Mouse (Mus musculus): ENCODE measurements around the gene Cpm. TPM values are rescaled to one million over a fixed set of nuclear protein-coding genes. Genes with fewer than 3 reads are reported as not detected.

Cpm gene
- polyA plus RNA-seq, 1 experiment from 2014 or later: 3.7 TPM

DNA sequence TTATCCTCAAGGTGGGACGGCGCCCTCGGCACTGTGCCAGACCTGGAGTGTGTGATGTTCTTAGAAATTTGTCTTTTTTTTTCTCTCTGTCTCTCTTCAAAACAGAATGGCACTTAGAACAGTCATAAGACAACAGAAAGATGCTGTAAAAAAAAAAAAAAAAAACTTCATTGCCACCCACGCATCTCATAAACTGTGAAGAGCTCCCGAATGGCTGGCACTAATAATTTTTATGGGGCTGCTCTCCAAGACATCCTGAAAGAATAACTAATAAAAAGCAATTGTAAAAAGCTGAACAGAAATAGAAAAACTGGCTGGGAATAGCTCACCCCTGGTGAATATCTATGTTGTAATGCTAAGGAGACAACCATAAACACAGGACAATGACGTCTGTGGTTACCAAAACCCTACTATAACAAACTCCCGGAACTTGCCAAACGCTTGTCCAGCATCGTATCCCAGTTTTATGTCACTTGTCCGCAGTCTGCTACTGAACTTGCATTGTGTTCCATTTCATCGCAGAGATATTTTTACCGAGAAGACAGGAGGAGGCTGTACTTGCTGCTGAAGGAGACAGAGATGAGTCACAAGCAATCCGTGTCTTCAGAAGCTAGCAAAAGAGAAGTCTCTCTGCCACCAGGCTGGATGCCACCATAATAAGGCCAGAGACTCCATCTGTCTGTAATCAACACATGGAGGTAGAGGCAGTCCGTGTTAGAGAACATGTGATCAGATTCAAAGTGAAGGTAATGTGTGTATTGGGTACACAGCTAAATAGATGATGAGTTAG lies 25.3 kb upstream of the Cpm start:
- H3K36me3 ChIP-seq: no peaks in the 10 kb centered on the region
- no peaks in the 10 kb centered on the region for H3K9me3 ChIP-seq
- H3K27ac ChIP-seq (replicated peaks): no peak overlapping the region
- no peak overlapping the region for H3K4me3 ChIP-seq
- no peak overlapping the region for H3K9ac ChIP-seq (replicated peaks)
- WGBS: 95% methylated on average over 14 of the region's 14 CpGs
- no peaks in the 10 kb centered on the region for H3K4me1 ChIP-seq
- no peak for ATAC-seq (ENCODE audit: low FRiP score, low read depth)
- H3K27me3 ChIP-seq: no peaks in the 10 kb centered on the region
- no peak overlapping the region for H3K4me2 ChIP-seq (replicated peaks)

DNA sequence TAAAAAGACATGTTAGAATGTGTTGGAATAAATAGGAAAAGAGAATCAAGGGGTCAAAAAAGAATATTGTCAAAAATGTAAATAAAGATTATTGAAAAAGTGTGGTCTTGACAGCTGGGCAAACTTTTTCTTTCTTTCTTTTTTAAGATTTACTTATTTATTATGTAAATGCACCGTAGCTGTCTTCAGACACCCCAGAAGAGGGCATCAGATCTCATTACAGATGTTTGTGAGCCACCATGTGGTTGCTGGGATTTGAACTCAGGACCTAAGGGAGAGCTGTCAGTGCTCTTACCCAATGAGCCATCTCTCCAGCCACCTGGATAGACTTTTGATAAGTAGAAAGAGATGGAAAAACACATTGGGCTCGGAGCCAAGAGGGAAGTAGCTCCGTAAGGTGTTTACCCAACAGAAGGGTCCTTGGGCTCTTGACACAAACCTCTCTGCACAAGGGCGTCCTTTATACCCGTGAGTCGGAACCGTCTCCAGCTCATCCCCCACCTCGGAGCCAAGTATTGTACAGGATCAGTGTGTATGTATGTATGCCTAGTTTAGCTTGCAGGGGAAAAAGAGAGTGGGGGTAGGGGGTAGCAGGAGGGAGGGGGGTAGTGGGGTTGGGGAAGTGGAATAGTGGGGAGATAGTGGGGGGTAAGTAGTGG lies 24.5 kb upstream of the Cpm start:
- WGBS: 84% methylated on average over 8 of the region's 8 CpGs
- H3K9ac ChIP-seq (replicated peaks): no peak overlapping the region
- no peak overlapping the region for H3K27ac ChIP-seq (replicated peaks)
- no peak overlapping the region for H3K4me3 ChIP-seq
- H3K27me3 ChIP-seq: no peaks in the 10 kb centered on the region
- H3K4me1 ChIP-seq: no peaks in the 10 kb centered on the region
- no peaks in the 10 kb centered on the region for H3K36me3 ChIP-seq
- ATAC-seq (ENCODE audit: low FRiP score, low read depth): no peak
- no peak overlapping the region for H3K4me2 ChIP-seq (replicated peaks)
- H3K9me3 ChIP-seq: no peaks in the 10 kb centered on the region

DNA sequence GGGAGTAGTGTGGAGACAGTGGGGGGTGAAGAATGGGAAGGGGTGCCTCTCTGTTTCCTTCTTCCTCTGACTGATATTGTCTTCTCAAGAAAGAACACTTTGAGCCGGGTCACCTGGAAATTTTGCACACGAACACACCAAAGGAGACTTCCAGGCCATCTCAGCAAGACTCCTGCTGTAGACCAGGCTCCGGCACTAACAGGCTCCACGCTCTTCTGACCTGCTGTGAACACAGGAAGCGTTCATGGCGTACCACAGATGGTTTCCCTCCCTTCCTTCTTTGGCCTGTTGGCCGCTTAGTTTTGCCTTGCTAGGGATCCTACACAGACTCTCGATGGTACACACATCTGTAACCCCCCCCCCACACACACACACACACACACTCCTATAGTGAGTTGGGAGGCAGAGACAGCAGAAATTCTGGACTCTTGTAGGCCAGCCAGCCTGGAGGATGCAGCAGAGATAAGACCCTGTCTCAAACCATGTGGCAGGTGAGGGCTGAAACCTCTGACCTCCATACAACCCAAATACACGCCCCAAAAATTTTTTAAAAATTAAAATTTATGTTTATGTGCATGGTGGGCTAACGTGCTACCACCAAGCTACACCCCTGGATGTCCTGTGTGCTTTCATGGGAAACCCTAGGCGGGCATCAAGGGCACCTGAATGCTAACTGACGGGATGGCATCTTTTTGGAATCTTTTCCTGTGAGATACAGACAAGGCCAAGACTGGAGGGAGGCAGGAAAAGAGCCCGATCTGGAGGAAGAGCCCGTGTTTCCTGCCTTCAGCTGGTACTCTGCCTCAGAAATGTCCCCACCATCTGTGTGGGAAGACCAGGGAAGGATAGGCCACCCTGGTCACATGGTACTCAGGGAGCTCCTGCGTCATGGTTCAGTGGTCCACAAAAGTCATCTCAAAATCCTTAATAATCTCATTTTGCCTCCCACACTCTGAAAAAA lies 23.7 kb upstream of the Cpm start:
- no peak for ATAC-seq (ENCODE audit: low FRiP score, low read depth)
- no peaks in the 10 kb centered on the region for H3K27me3 ChIP-seq
- no peak overlapping the region for H3K4me2 ChIP-seq (replicated peaks)
- 85% methylated on average over 15 of the region's 15 CpGs for WGBS
- H3K36me3 ChIP-seq: no peaks in the 10 kb centered on the region
- no peak overlapping the region for H3K9ac ChIP-seq (replicated peaks)
- H3K4me1 ChIP-seq: no peaks in the 10 kb centered on the region
- no peak overlapping the region for H3K4me3 ChIP-seq
- H3K27ac ChIP-seq (replicated peaks): no peak overlapping the region
- no peaks in the 10 kb centered on the region for H3K9me3 ChIP-seq

DNA sequence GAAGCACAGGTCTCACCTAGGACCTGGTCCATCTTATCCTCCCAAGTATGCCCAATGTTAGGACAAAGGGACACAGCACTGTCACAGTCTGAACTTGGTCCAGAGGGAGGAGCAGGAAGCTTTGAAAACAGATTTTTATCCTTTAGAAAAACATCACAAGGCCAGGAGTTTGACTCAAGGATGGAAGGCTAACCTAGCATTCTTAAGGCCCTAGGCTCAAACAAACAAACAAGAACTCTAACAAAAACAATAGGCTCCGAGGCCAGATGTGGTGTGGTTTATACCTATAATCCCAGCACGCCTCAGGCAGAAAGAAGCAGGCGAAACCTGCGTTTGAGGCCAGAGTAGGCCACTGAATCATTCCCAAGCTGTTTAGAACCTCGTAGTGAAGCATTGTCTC lies 22.9 kb upstream of the Cpm start:
- 87% methylated on average over 5 of the region's 5 CpGs for WGBS
- no peak overlapping the region for H3K4me3 ChIP-seq
- H3K4me1 ChIP-seq: no peaks in the 10 kb centered on the region
- H3K9ac ChIP-seq (replicated peaks): no peak overlapping the region
- no peak overlapping the region for H3K27ac ChIP-seq (replicated peaks)
- no peaks in the 10 kb centered on the region for H3K27me3 ChIP-seq
- H3K36me3 ChIP-seq: no peaks in the 10 kb centered on the region
- H3K4me2 ChIP-seq (replicated peaks): no peak overlapping the region
- no peak for ATAC-seq (ENCODE audit: low FRiP score, low read depth)
- H3K9me3 ChIP-seq: no peaks in the 10 kb centered on the region

DNA sequence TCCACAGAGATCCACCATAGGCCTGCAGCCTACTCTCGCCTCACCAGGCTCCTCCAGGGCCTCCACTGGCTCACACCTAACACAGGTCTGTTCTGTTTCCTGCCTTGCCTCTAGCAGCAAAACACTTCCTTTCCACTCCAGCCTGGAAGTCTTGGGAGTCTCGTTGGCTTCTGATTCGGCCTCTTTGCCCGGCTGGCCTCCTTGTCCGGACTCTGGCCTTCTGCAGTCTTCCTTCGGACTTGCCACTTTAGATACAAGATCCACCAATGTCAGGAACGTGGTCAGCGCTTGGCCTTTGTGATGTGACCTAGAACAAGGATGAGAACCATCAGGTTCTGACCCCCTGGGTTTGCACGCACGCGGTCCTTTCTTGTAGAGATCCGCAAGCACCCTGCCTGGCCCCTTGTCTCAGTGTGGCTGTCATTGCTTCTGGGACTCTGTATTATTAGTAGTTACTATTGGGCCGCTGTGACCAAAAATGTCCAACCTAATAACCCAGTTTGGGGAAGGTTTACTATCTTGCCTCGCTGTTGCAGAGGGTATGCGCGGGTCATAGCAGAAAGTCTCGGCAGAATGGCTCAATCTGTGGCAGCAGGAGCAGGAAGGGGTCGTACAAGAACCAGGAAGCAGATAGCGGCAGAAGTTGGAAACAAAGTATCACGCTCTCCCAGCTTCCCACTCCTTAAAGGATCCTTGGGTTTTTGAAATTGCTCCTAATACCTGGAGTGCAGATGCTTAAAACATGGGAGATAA lies 22.1 kb upstream of the Cpm start:
- WGBS: 96% methylated on average over 20 of the region's 20 CpGs
- no peaks in the 10 kb centered on the region for H3K4me1 ChIP-seq
- no peak overlapping the region for H3K4me3 ChIP-seq
- H3K27me3 ChIP-seq: no peaks in the 10 kb centered on the region
- H3K9me3 ChIP-seq: no peaks in the 10 kb centered on the region
- no peaks in the 10 kb centered on the region for H3K36me3 ChIP-seq
- H3K9ac ChIP-seq (replicated peaks): no peak overlapping the region
- no peak for ATAC-seq (ENCODE audit: low FRiP score, low read depth)
- no peak overlapping the region for H3K4me2 ChIP-seq (replicated peaks)
- no peak overlapping the region for H3K27ac ChIP-seq (replicated peaks)

DNA sequence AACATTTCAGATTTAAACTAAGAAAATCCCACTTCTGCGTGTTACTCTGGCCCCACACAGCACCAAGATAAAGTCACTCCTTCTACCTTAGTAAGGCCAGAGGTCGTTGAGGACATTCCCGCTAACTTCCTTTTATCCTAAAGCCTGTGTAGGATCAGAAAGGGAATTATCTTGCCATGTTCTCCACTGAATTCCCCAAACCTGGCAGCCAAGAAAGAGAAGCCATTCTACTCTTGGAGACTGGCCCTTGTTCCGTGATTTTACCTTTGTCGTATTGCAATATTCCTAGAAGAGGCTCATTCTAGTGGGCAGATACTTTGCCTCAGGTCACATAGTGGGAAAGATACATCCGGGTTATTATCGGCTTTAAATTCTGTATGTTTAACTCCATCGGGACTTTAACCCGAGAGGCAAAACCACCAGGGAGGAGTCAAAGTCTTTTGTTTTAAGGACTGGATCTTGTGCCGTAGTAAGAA lies 21.5 kb upstream of the Cpm start:
- no peak overlapping the region for H3K27ac ChIP-seq (replicated peaks)
- no peak overlapping the region for H3K4me2 ChIP-seq (replicated peaks)
- no peak overlapping the region for H3K9ac ChIP-seq (replicated peaks)
- H3K27me3 ChIP-seq: no peaks in the 10 kb centered on the region
- no peak for ATAC-seq (ENCODE audit: low FRiP score, low read depth)
- no peaks in the 10 kb centered on the region for H3K9me3 ChIP-seq
- no peaks in the 10 kb centered on the region for H3K36me3 ChIP-seq
- no peak overlapping the region for H3K4me3 ChIP-seq
- WGBS: 92% methylated on average over 10 of the region's 10 CpGs
- no peaks in the 10 kb centered on the region for H3K4me1 ChIP-seq

DNA sequence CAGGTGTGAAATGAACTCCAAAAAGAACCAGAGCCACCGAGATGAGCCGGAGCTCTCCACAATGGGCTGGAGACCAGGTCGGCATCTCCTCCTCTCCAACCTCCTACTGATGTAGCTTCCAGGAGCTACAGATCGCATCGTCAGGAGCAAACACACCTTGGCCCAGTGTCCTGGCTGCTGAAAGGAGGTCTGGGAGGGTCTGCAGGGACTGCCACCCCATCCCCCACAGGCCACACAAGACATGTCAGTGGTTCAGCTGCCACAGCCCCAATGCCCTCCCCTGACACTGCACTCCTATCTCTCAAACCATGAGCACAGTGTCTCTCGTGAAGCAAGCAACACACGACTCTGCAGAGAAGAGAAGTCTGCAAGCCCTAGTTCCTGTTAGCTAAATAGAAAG lies 20.8 kb upstream of the Cpm start:
- H3K27me3 ChIP-seq: no peaks in the 10 kb centered on the region
- no peak overlapping the region for H3K4me3 ChIP-seq
- no peak overlapping the region for H3K9ac ChIP-seq (replicated peaks)
- no peaks in the 10 kb centered on the region for H3K36me3 ChIP-seq
- WGBS: 96% methylated on average over 7 of the region's 7 CpGs
- H3K4me2 ChIP-seq (replicated peaks): no peak overlapping the region
- no peak overlapping the region for H3K27ac ChIP-seq (replicated peaks)
- no peaks in the 10 kb centered on the region for H3K9me3 ChIP-seq
- H3K4me1 ChIP-seq: no peaks in the 10 kb centered on the region
- ATAC-seq (ENCODE audit: low FRiP score, low read depth): no peak

DNA sequence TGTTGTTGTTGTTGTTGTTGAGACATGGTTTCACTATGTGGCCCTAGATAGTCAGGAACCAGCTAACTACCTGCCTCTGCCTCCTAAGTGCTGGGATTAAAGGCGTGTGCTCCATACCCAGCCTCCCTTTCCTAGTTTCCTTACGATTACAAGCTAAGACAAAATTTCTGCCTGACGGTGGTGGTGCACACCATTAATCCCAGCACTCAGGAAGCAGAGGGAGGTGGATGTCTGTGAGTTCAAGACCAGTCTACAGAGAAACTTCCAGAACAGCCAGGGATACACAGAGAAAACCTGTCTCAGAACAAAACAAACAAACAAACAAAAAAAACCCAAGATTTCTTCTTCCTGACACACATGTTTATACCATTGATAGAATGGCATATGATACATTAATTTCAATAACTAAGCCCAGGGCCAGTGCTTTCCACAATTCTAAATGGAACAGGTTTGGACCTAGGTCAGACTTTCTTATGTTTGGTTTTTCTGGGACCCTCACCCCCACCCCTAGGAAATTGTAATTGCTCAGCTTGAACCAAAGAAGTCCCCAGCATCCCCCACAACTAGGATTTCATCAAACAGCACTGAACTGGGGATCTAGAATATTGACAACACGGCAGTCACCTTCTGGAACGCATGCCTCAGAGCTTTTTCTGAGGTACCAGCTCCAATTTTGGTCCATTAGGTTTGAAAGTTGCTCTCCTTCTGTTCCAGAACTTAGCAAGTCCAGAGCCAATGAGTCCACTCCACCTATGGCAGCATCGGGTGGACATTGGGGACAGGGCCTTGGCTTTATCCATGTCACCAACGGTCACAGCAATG lies 20.1 kb upstream of the Cpm start:
- Histone ChIP-seq H3K4me2 (replicated peaks) (no peak overlapping the region), H3K27ac (replicated peaks) (no peak overlapping the region), H3K9me3 (no peaks in the 10 kb centered on the region), H3K4me3 (no peak overlapping the region), H3K9ac (replicated peaks) (no peak overlapping the region), H3K36me3 (no peaks in the 10 kb centered on the region), H3K4me1 (no peaks in the 10 kb centered on the region), H3K27me3 (no peaks in the 10 kb centered on the region)
- WGBS: 85% methylated on average over 7 of the region's 7 CpGs
- no peak for ATAC-seq (ENCODE audit: low FRiP score, low read depth)

DNA sequence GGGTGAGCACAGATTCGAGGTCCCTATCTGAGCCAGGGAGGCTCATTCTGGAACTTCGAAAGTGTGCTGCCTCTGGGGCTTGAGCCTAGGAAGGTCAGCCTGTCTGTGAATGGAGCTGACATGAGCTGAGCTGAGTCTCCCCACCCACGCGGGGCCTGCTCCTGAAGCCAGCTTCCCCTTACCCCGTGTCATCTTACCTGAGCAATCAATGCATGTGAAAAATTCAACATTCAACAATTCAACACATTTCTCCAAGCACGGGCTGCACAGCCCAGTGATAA lies 19.6 kb upstream of the Cpm start:
- no peaks in the 10 kb centered on the region for H3K36me3 ChIP-seq
- H3K9me3 ChIP-seq: no peaks in the 10 kb centered on the region
- H3K4me1 ChIP-seq: no peaks in the 10 kb centered on the region
- no peaks in the 10 kb centered on the region for H3K27me3 ChIP-seq
- H3K4me3 ChIP-seq: no peak overlapping the region
- 92% methylated on average over 6 of the region's 6 CpGs for WGBS
- no peak overlapping the region for H3K9ac ChIP-seq (replicated peaks)
- H3K27ac ChIP-seq (replicated peaks): no peak overlapping the region
- no peak for ATAC-seq (ENCODE audit: low FRiP score, low read depth)
- no peak overlapping the region for H3K4me2 ChIP-seq (replicated peaks)

DNA sequence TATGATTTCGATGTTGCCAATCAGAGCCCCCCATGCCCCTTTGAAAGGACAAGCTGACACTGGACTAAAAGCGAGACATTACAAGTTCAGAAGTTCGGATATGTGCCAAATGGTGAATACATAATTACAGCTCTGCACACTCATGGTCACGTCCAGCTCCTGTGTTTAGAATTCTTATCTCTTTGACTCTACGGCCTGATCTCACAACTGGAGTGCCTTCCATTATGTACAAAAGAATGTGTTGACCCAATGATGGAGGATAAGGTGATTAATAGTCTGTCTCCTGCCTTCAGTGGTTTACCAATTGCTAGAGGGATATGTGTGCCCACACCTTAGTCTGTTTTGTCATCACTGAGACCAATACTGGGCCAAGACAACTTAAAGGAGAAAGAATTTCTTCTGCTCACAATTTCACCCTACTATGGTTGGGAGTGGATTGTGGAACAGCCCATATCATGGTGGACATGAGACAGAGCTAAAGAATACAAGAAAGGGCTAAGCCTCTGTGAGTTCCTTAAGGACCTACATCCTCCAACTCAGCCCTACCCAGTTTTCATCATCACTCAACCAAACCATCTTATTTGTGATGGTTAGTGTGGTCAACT lies 19.0 kb upstream of the Cpm start:
- no peaks in the 10 kb centered on the region for H3K27me3 ChIP-seq
- ATAC-seq (ENCODE audit: low FRiP score, low read depth): no peak
- 83% methylated on average over 5 of the region's 5 CpGs for WGBS
- no peak overlapping the region for H3K4me2 ChIP-seq (replicated peaks)
- no peak overlapping the region for H3K4me3 ChIP-seq
- no peaks in the 10 kb centered on the region for H3K4me1 ChIP-seq
- no peaks in the 10 kb centered on the region for H3K9me3 ChIP-seq
- no peak overlapping the region for H3K27ac ChIP-seq (replicated peaks)
- H3K9ac ChIP-seq (replicated peaks): no peak overlapping the region
- H3K36me3 ChIP-seq: no peaks in the 10 kb centered on the region

Measured in midbrain, embryonic 12.5 days (tissue).